Mouse (Mus musculus) stomach, postnatal 0 days (tissue): ENCODE results near the gene Ctsz.

Experiments used
- CTCF ChIP-seq: IDR thresholded peaks from 2 replicates; pipeline ENCODE4 v1.5.1; 2016; ENCODE audit warnings: antibody characterized with exemption, low read depth, mild to moderate bottlenecking, moderate library complexity
- EP300 ChIP-seq: optimal IDR thresholded peaks from 2 replicates; pipeline ENCODE3; 2016; ENCODE audit warnings: antibody characterized with exemption

DNA sequence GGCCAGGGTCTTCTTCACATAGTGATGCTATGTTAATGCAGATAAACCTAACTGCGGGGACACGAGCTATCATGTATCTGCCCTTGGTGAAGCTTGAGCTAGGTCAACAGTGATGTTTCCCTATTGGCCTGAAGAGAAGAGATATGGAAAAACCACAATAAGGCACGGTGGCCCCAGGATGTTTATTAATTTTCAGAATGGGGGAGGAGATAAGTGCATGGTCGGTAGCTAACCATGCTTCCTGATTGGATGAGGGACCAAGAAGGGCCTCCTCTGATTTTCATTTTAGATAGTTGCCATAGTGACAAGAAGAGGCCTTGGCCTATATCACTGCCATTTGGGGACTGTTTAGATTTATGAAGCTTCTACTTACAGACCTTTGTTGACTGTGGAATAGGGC, 31.5 kb upstream of the Ctsz start:
- no peak for TF ChIP-seq CTCF
- TF ChIP-seq EP300, result no peak
